Mouse (Mus musculus) spleen, adult 2 months (tissue): ENCODE measurements around the gene Stk11.

ENCODE experiments used
- CTCF ChIP-seq: fragments of 200-500 bp; IDR thresholded peaks from 2 replicates; pipeline ENCODE4 v1.5.1; 2011; ENCODE audit warnings: mild to moderate bottlenecking, inconsistent platforms; ENCODE audit not compliant: insufficient read depth, insufficient read length, insufficient replicate concordance; ENCODE audit errors: extremely low read depth
- POLR2A ChIP-seq: fragments of 200-500 bp; IDR thresholded peaks from 2 replicates; pipeline ENCODE4 v1.6.1; 2011; ENCODE audit warnings: low read depth, low read length, inconsistent platforms

- TF ChIP-seq CTCF, result no peak
- TF ChIP-seq POLR2A, result no peak
These were observed 45.6 kb upstream of the Stk11 start for GRCm38 (mm10) chr10:80069948-80070450.
